Comparison of ENCODE assay signal across 1 mouse cellular context in the genomic region with DNA sequence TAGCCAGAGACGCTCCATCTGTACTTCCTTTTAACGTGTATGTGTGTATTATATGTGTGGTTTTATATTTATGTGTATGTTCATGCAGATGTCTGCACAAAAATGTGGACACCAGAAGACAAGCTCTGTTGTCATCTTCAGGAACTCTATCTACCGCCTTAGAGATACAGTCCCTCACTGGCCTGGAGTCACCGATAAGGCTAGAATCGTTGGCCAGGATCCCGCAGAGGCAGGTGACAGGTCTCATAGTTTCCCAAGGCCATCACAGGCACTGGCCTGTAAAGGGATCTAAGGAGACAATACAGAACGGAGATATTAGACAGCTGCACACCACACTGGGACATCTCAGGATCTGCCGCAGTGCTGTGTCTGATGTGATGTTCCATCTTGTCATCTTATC.
TF ChIP-seq lines count a peak whose summit lies in the region.

No protein-coding gene starts in this region.

TF ChIP-seq in MEL, 35 proteins besides CTCF, POLR2A, EP300 and RAD21:
- TF ChIP-seq ETS1 (IDR thresholded peaks at IDR 0.05; ENCODE audit: low read depth, low read length): peak; percentile 88
- TF ChIP-seq MXI1 (IDR thresholded peaks at IDR 0.05; ENCODE audit: low read depth, low read length): peak; percentile 28; the same call in 1 of the 2 replicates
- no peak for TF ChIP-seq ZNF384 (IDR thresholded peaks at IDR 0.05; ENCODE audit: low read depth, low read length)
- peak; percentile 84; the same call in 1 of the 2 replicates for TF ChIP-seq BHLHE40 (IDR thresholded peaks at IDR 0.05; ENCODE audit: borderline replicate concordance, low read depth, low read length)
- peak; percentile 52; the same call in 1 of the 2 replicates for TF ChIP-seq USF1 (IDR thresholded peaks at IDR 0.05; ENCODE audit: low read depth, low read length)
- peak; percentile 80 for TF ChIP-seq TAL1 (IDR thresholded peaks at IDR 0.05; ENCODE audit: low read length)
- TF ChIP-seq SIN3A (IDR thresholded peaks at IDR 0.05; ENCODE audit: low read length): 0 out of 2 replicates have a peak, but pooled peaks have one; percentile 24
- no peak for TF ChIP-seq ELF1 (IDR thresholded peaks at IDR 0.05; ENCODE audit: low read depth, low read length)
- peak; percentile 86 for TF ChIP-seq GATA1 (IDR thresholded peaks at IDR 0.05; ENCODE audit: low read depth, low read length)
- peak; percentile 95 for TF ChIP-seq TCF12 (IDR thresholded peaks at IDR 0.05; ENCODE audit: low read depth, low read length)
- TF ChIP-seq RCOR1 (IDR thresholded peaks at IDR 0.05; ENCODE audit: low read depth, low read length): peak; percentile 9; the same call in 1 of the 2 replicates
- TF ChIP-seq USF2 (IDR thresholded peaks at IDR 0.05; ENCODE audit: borderline replicate concordance in 1 of 2, insufficient read depth in 1 of 2, low read depth in 1 of 2, low read length in 2 of 2): no peak
